Mouse (Mus musculus) liver, embryonic 14.5 days (tissue): Measurements from ENCODE around the gene Clic3.

Experiments
- CTCF ChIP-seq: IDR thresholded peaks from 2 replicates; pipeline ENCODE4 v1.5.1; 2016; ENCODE audit warnings: antibody characterized with exemption, low read depth, control low read depth
- EP300 ChIP-seq: IDR thresholded peaks from 2 replicates; pipeline ENCODE4 v1.6.1; 2016; ENCODE audit warnings: antibody characterized with exemption, low read depth

GRCm38 (mm10) chr2:25505000-25505399, 48.4 kb downstream of the Clic3 start:
- no peak for TF ChIP-seq EP300
- no peak for TF ChIP-seq CTCF
